In the genomic region with DNA sequence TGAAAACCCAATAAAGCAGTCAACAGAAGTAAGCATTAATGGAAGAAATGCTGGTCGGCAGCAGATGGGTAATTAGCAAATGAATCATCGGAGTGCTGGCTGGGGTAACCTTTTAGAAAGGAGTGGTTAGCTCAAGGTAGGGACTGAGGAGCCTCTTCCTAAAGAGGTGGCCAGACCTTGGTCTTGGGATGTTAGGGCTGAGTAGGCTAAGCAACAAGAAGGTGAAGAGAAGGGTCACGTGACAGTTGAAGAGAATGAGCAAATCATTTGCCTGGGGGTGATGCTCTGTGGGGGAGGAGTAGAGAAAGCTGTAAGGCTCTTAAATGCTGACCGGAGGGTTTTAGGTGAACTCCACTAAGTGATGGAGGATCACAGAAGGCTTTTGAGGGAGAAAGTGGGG, we compare ENCODE assay signal across 25 mouse cellular contexts.
DNase-seq lines count a peak whose midpoint lies in the region; TF ChIP-seq lines count a peak whose summit lies in the region.
"Had no signal": no experiment of that assay in that cellular context is flagged by ENCODE, and none has a peak within 500 bp of the region (broad histone marks: within the 10 kb centered on the region; RNA-seq: fewer than 3 reads in every experiment).

No protein-coding gene starts in this region.

- no peak for DNase-seq in layer of hippocampus, adult 2 months (ENCODE audit: low spot score in 2 of 2)
- DNase-seq in layer of hippocampus, adult 9-10 months (ENCODE audit: low spot score): no peak
- DNase-seq in ES-E14 (ENCODE audit: low read depth, low spot score): peak; percentile 36
- peak; percentile 63 for DNase-seq in ZHBTc4 (ENCODE audit: low read depth, low spot score)
- DNase-seq in spleen, adult 12 weeks (ENCODE audit: low spot score): no peak
- DNase-seq in cerebellum, adult 9-11 months: no peak
- DNase-seq: adrenal gland, postnatal 10 days; adrenal gland, postnatal 36 days; cerebellum, adult 18-20 months; cerebellum, adult 9-10 months; cerebellum, postnatal 25 days; embryo, embryonic 11 days; gastrocnemius, postnatal 25 days; heart, adult 18-20 months; heart, postnatal 10 days; heart, postnatal 36 days had no signal

- H3K36me3 ChIP-seq in ES-E14 (ENCODE audit: control insufficient read depth, insufficient read depth, low read length, poor library complexity, severe bottlenecking): no peaks in the 10 kb centered on the region
- H3K36me3 ChIP-seq: embryonic facial prominence, embryonic 10.5 days; embryonic facial prominence, embryonic 13.5 days; forebrain, embryonic 12.5 days; forebrain, embryonic 15.5 days; heart, embryonic 12.5 days; heart, embryonic 15.5 days; hindbrain, embryonic 10.5 days; hindbrain, embryonic 13.5 days had no signal

- no peak for TF ChIP-seq CTCF in layer of hippocampus, adult 2 months (conservative IDR thresholded peaks at IDR 0.05)

- H3K9ac ChIP-seq in ES-E14 (ENCODE audit: insufficient read depth, low read depth, low read length, poor library complexity, severe bottlenecking): no peak overlapping the region
- H3K9ac ChIP-seq: embryonic facial prominence, embryonic 13.5 days; forebrain, embryonic 12.5 days; forebrain, embryonic 15.5 days; heart, embryonic 12.5 days; heart, embryonic 15.5 days; hindbrain, embryonic 13.5 days had no signal

- peaks cover 18 to 24% of the 10 kb centered on the region in 2 experiments for H3K4me1 ChIP-seq in ES-E14 (ENCODE audit: control insufficient read depth in 2 of 2, insufficient read depth in 2 of 2, low read length in 2 of 2, poor library complexity in 1 of 2)

- H3K27ac ChIP-seq in layer of hippocampus, adult 2 months: peak overlapping the region; percentile 87
- H3K27ac ChIP-seq in ES-E14 (ENCODE audit: insufficient read depth, low read depth, low read length, poor library complexity, severe bottlenecking): peak overlapping the region; percentile 2; the same call in 1 of the 2 replicates
- H3K27ac ChIP-seq: embryonic facial prominence, embryonic 10.5 days; embryonic facial prominence, embryonic 13.5 days; forebrain, embryonic 12.5 days; forebrain, embryonic 15.5 days; heart, embryonic 15.5 days; hindbrain, embryonic 10.5 days; hindbrain, embryonic 13.5 days had no signal

- in situ Hi-C loops in ES-E14 (cut with MboI; ENCODE audit: low sequenced_read_pairs in 2 of 2, unreplicated experiment in 2 of 2): no loop called here

- no peak overlapping the region for H3K4me3 ChIP-seq in layer of hippocampus, adult 2 months
- no peak overlapping the region for H3K4me3 ChIP-seq in ES-E14 (ENCODE audit: insufficient read depth in 1 of 2, low read depth in 1 of 2, low read length in 2 of 2, poor library complexity in 1 of 2, severe bottlenecking in 1 of 2)
- H3K4me3 ChIP-seq: embryonic facial prominence, embryonic 10.5 days; embryonic facial prominence, embryonic 13.5 days; erythroblast, embryonic 14.5 days; forebrain, embryonic 12.5 days; forebrain, embryonic 15.5 days; heart, embryonic 12.5 days; heart, embryonic 15.5 days; hindbrain, embryonic 10.5 days; hindbrain, embryonic 13.5 days had no signal

- no peaks in the 10 kb centered on the region for H3K9me3 ChIP-seq in ES-E14 (ENCODE audit: control insufficient read depth, insufficient read depth, low read depth, low read length)
- H3K9me3 ChIP-seq: embryonic facial prominence, embryonic 10.5 days; embryonic facial prominence, embryonic 13.5 days; forebrain, embryonic 12.5 days; forebrain, embryonic 15.5 days; heart, embryonic 15.5 days; hindbrain, embryonic 10.5 days had no signal

TF ChIP-seq in ES-E14, 5 proteins besides CTCF, POLR2A, EP300 and RAD21:
- no peak for TF ChIP-seq MAFK (IDR thresholded peaks at IDR 0.05; ENCODE audit: insufficient read depth, low read depth, low read length)
- no peak for TF ChIP-seq HCFC1 (IDR thresholded peaks at IDR 0.05; ENCODE audit: borderline replicate concordance, insufficient read depth, low read length)
- TF ChIP-seq CHD2 (IDR thresholded peaks at IDR 0.05; ENCODE audit: low read depth, low read length): no peak
- no peak for TF ChIP-seq ZNF384 (IDR thresholded peaks at IDR 0.05; ENCODE audit: low read depth, low read length)
- TF ChIP-seq ZC3H11A (IDR thresholded peaks at IDR 0.05; ENCODE audit: borderline replicate concordance, low read depth, low read length): no peak

Comparison
In these comparisons a context has a peak if more than half of its experiments do, and no peak if none do; other contexts are left out.
1. DNase-seq: peak in ES-E14 (single experiment) and ZHBTc4 (single experiment); none in layer of hippocampus, adult 2 months (0 of 2), layer of hippocampus, adult 9-10 months (single experiment), spleen, adult 12 weeks (single experiment) and cerebellum, adult 9-11 months (single experiment).